Mouse (Mus musculus): ENCODE data around the gene Wdr91. TPM values are rescaled to one million over a fixed set of nuclear protein-coding genes. Genes with fewer than 3 reads are reported as not detected.

Gene Wdr91
- polyA plus RNA-seq, 1 experiment from 2014 or later: 8.3 TPM

DNA sequence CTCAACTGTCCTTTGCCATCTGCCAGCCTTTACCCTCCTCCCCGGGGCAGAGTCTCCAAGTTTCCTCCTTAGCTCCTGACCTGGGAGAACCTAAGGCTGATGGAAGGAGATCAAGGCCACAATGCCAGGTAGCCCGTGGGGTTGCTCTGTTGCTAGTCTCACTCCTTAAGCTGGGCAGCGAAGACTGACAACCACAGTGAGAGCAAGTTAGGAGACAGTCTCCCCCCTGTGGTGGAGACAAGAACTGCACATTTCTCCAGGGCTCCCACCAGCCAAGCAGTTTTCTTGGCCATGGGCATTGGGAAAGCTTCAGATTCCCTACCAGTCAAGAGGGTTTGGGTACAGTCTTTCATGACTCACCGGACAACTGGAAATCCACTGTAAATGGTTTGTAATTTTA lies 16.5 kb upstream of the Wdr91 start:
- Histone ChIP-seq H3K9me3 (replicated peaks; ENCODE audit: control insufficient read depth, low read length) (no peaks in the 10 kb centered on the region), H3K4me1 (ENCODE audit: control insufficient read depth, insufficient read depth, low read length) (no peaks in the 10 kb centered on the region), H3K27me3 (ENCODE audit: control insufficient read depth, insufficient read depth, low read length) (no peaks in the 10 kb centered on the region), H3K27ac (ENCODE audit: low read length) (no peak overlapping the region), H3K9ac (ENCODE audit: low read length) (no peak overlapping the region), H3K4me3 (ENCODE audit: low read length) (no peak overlapping the region), H3K4me2 (ENCODE audit: low read depth, low read length) (no peak overlapping the region), H3K36me3 (ENCODE audit: control insufficient read depth, insufficient read depth) (no peaks in the 10 kb centered on the region)
- WGBS: 38% methylated on average over 4 of the region's 4 CpGs
- ATAC-seq (replicated peaks; ENCODE audit: extremely low read depth, insufficient read depth, low FRiP score): no peak

- 45% methylated on average over 14 of the region's 14 CpGs for WGBS
Observed at GRCm38 (mm10) chr6:34921941-34922340, 11.3 kb upstream of the Wdr91 start.

GRCm38 (mm10) chr6:34920631-34921030 lies 10.0 kb upstream of the Wdr91 start:
- no peak overlapping the region for H3K4me3 ChIP-seq (ENCODE audit: low read length)
- ATAC-seq (replicated peaks; ENCODE audit: extremely low read depth, insufficient read depth, low FRiP score): no peak

More at GRCm38 (mm10) chr6:34921941-34922340, 11.3 kb upstream of the Wdr91 start:
- Histone ChIP-seq H3K27me3 (ENCODE audit: control insufficient read depth, insufficient read depth, low read length) (no peaks in the 10 kb centered on the region), H3K9me3 (replicated peaks; ENCODE audit: control insufficient read depth, low read length) (no peaks in the 10 kb centered on the region), H3K4me2 (ENCODE audit: low read depth, low read length) (no peak overlapping the region), H3K9ac (ENCODE audit: low read length) (no peak overlapping the region), H3K4me1 (ENCODE audit: control insufficient read depth, insufficient read depth, low read length) (no peaks in the 10 kb centered on the region), H3K27ac (ENCODE audit: low read length) (no peak overlapping the region), H3K4me3 (ENCODE audit: low read length) (no peak overlapping the region), H3K36me3 (ENCODE audit: control insufficient read depth, insufficient read depth) (no peaks in the 10 kb centered on the region)
- ATAC-seq (replicated peaks; ENCODE audit: extremely low read depth, insufficient read depth, low FRiP score): peak; percentile 68

GRCm38 (mm10) chr6:34919956-34920355 lies 9.3 kb upstream of the Wdr91 start, which contains the start of gene Stra8:
Stra8 (plus strand) TSS chr6:34920163.
- ATAC-seq (replicated peaks; ENCODE audit: extremely low read depth, insufficient read depth, low FRiP score): no peak
- no peaks in the 10 kb centered on the region for H3K4me1 ChIP-seq (ENCODE audit: control insufficient read depth, insufficient read depth, low read length)
- no peak within 1 kb of the TSS for H3K4me2 ChIP-seq (ENCODE audit: low read depth, low read length)
- H3K4me3 ChIP-seq (ENCODE audit: low read length): no peak within 1 kb of the TSS
- no peaks in the 10 kb centered on the region for H3K9me3 ChIP-seq (replicated peaks; ENCODE audit: control insufficient read depth, low read length)
- H3K36me3 ChIP-seq (ENCODE audit: control insufficient read depth, insufficient read depth): no peaks in the 10 kb centered on the region
- no peak within 1 kb of the TSS for H3K27ac ChIP-seq (ENCODE audit: low read length)
- no peak within 1 kb of the TSS for H3K9ac ChIP-seq (ENCODE audit: low read length)
- WGBS: 44% methylated on average over 10 of the region's 10 CpGs
- no peaks in the 10 kb centered on the region for H3K27me3 ChIP-seq (ENCODE audit: control insufficient read depth, insufficient read depth, low read length)

More at GRCm38 (mm10) chr6:34920631-34921030, 10.0 kb upstream of the Wdr91 start:
- Histone ChIP-seq H3K4me1 (ENCODE audit: control insufficient read depth, insufficient read depth, low read length) (no peaks in the 10 kb centered on the region), H3K9me3 (replicated peaks; ENCODE audit: control insufficient read depth, low read length) (no peaks in the 10 kb centered on the region), H3K36me3 (ENCODE audit: control insufficient read depth, insufficient read depth) (no peaks in the 10 kb centered on the region), H3K4me2 (ENCODE audit: low read depth, low read length) (no peak overlapping the region), H3K27ac (ENCODE audit: low read length) (no peak overlapping the region), H3K9ac (ENCODE audit: low read length) (no peak overlapping the region), H3K27me3 (ENCODE audit: control insufficient read depth, insufficient read depth, low read length) (no peaks in the 10 kb centered on the region)
- 88% methylated on average over 12 of the region's 12 CpGs for WGBS

DNA sequence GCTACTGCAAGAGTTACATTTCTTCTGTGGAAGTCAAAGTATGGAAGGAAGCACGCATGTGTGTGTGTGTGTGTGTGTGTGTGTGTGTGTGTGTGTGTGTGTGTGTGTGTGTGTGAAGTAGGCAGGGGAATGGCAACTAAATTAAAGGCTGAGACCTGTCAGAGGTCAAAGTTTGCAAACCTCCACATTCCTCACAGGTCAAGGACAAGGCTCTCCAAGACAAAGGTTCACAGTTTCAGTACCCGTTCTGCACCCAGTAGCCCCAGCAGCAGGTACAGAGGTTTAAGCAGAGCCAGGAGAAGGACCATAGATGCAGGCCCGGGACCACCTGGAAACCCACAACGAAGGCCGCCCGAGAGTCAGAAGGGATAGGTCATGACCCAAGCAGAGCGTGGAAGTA lies 8.5 kb upstream of the Wdr91 start:
- no peak overlapping the region for H3K9ac ChIP-seq (ENCODE audit: low read length)
- no peak for ATAC-seq (replicated peaks; ENCODE audit: extremely low read depth, insufficient read depth, low FRiP score)
- 79% methylated on average over 7 of the region's 7 CpGs for WGBS
- H3K27me3 ChIP-seq (ENCODE audit: control insufficient read depth, insufficient read depth, low read length): no peaks in the 10 kb centered on the region
- H3K36me3 ChIP-seq (ENCODE audit: control insufficient read depth, insufficient read depth): no peaks in the 10 kb centered on the region
- H3K4me2 ChIP-seq (ENCODE audit: low read depth, low read length): no peak overlapping the region
- no peak overlapping the region for H3K27ac ChIP-seq (ENCODE audit: low read length)
- no peak overlapping the region for H3K4me3 ChIP-seq (ENCODE audit: low read length)
- H3K4me1 ChIP-seq (ENCODE audit: control insufficient read depth, insufficient read depth, low read length): no peaks in the 10 kb centered on the region
- H3K9me3 ChIP-seq (replicated peaks; ENCODE audit: control insufficient read depth, low read length): no peaks in the 10 kb centered on the region

DNA sequence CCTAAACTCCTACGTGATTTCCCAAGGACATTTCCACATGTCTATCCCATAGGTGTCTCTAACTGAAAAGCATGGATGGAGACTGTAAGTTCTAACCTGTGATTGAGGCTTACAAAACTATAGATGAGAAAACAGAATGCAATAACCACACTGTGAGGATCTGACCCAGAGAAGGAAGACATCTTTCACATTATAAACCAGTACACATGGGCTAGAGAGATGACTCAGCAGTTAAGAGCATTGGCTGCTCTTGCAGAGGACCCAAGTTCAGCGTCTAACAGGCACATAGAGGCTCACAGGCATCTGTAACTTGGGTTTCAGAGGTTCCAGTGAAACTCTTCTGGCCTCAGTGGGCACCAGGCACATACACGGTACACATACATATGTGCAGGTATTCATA lies 3.8 kb upstream of the Wdr91 start:
- no peak for ATAC-seq (replicated peaks; ENCODE audit: extremely low read depth, insufficient read depth, low FRiP score)
- Histone ChIP-seq H3K36me3 (ENCODE audit: control insufficient read depth, insufficient read depth) (no peaks in the 10 kb centered on the region), H3K9ac (ENCODE audit: low read length) (no peak overlapping the region), H3K9me3 (replicated peaks; ENCODE audit: control insufficient read depth, low read length) (no peaks in the 10 kb centered on the region), H3K4me2 (ENCODE audit: low read depth, low read length) (no peak overlapping the region), H3K27ac (ENCODE audit: low read length) (no peak overlapping the region), H3K4me1 (ENCODE audit: control insufficient read depth, insufficient read depth, low read length) (peaks cover 7% of the 10 kb centered on the region), H3K4me3 (ENCODE audit: low read length) (no peak overlapping the region), H3K27me3 (ENCODE audit: control insufficient read depth, insufficient read depth, low read length) (no peaks in the 10 kb centered on the region)
- WGBS: 80% methylated on average over 3 of the region's 3 CpGs

DNA sequence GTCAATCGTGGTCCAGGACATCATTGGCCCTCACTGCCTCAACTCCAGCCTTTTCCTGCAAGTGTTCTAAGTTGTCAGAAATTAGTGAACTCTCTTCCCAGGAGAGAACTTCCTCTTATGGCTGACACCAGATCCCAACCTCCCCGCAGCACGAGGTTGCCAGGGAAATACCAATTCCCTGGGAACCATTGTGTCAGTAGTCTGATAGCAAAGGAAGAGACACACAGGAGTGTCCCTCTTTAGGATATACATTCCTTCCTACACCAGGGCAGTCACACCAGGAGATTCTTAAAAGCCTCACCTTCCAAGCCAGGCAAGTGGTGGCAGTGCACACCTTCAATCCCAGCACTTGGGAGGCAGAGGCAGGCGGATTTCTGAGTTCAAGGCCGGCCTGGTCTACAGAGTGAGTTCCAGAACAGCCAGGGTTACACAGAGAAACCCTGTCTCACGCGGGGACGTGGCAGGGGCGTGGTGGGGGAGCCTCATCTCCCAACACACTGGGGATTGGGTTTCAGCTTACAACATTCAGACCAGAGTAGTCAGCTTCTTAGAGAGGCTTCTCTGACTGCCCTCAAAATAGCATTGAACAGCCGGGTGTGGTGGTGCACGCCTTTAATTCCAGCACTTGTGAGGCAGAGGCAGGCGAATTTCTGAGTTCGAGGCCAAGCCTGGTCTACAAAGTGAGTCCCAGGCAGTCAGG lies 2.8 kb upstream of the Wdr91 start:
- no peak overlapping the region for H3K27ac ChIP-seq (ENCODE audit: low read length)
- peaks cover 12% of the 10 kb centered on the region for H3K4me1 ChIP-seq (ENCODE audit: control insufficient read depth, insufficient read depth, low read length)
- H3K4me3 ChIP-seq (ENCODE audit: low read length): no peak overlapping the region
- 0 out of 2 replicates have a peak, but pooled peaks cover 2% of the 10 kb centered on the region for H3K36me3 ChIP-seq (ENCODE audit: control insufficient read depth, insufficient read depth)
- 80% methylated on average over 13 of the region's 13 CpGs for whole genome bisulfite sequencing
- no peak overlapping the region for H3K9ac ChIP-seq (ENCODE audit: low read length)
- H3K9me3 ChIP-seq (replicated peaks; ENCODE audit: control insufficient read depth, low read length): no peaks in the 10 kb centered on the region
- no peaks in the 10 kb centered on the region for H3K27me3 ChIP-seq (ENCODE audit: control insufficient read depth, insufficient read depth, low read length)
- H3K4me2 ChIP-seq (ENCODE audit: low read depth, low read length): no peak overlapping the region
- no peak for ATAC-seq (replicated peaks; ENCODE audit: extremely low read depth, insufficient read depth, low FRiP score)

DNA sequence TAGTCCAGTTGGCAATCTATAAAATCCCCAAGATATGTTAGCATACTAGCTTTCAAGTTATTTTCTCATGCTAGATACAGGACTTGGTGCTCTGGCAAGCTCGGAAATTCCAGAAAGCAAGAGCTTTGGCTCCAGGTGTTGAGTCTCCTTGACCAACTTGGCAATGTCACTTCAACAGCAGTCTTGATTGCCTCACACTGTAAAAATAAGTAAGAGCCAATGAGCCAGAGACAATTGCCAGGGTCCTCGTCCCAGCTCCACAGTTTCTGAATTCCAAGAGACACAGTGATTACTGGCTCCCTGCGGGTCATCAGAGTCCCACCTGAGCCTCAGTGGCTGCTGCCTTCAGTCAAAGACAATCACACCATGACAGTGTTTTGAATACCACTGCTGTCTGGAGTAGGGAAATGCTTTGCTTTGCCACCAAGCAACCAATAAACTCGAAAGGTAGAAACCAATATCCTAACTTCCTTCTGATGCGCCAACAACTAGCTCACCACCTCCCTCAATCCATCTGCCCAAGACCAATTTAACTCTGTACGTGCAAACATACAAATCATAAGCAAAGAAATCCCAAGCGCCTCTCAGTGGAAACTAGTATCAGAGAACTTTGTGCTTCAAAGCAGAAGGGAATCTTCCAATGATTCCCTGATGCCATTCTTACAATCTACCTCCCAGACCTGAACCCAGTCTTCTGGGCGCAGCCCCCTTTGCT lies 888 bp downstream of the Wdr91 start:
- H3K27ac ChIP-seq (ENCODE audit: low read length): peak overlapping the region; percentile 87
- peak overlapping the region; percentile 83 for H3K4me3 ChIP-seq (ENCODE audit: low read length)
- H3K36me3 ChIP-seq (ENCODE audit: control insufficient read depth, insufficient read depth): peaks cover 23% of the 10 kb centered on the region
- peak overlapping the region; percentile 75 for H3K4me2 ChIP-seq (ENCODE audit: low read depth, low read length)
- no peaks in the 10 kb centered on the region for H3K9me3 ChIP-seq (replicated peaks; ENCODE audit: control insufficient read depth, low read length)
- peak overlapping the region; percentile 80 for H3K9ac ChIP-seq (ENCODE audit: low read length)
- H3K4me1 ChIP-seq (ENCODE audit: control insufficient read depth, insufficient read depth, low read length): peaks cover 16% of the 10 kb centered on the region
- no peaks in the 10 kb centered on the region for H3K27me3 ChIP-seq (ENCODE audit: control insufficient read depth, insufficient read depth, low read length)
- 35% methylated on average over 8 of the region's 8 CpGs for WGBS
- no peak for ATAC-seq (replicated peaks; ENCODE audit: extremely low read depth, insufficient read depth, low FRiP score)

DNA sequence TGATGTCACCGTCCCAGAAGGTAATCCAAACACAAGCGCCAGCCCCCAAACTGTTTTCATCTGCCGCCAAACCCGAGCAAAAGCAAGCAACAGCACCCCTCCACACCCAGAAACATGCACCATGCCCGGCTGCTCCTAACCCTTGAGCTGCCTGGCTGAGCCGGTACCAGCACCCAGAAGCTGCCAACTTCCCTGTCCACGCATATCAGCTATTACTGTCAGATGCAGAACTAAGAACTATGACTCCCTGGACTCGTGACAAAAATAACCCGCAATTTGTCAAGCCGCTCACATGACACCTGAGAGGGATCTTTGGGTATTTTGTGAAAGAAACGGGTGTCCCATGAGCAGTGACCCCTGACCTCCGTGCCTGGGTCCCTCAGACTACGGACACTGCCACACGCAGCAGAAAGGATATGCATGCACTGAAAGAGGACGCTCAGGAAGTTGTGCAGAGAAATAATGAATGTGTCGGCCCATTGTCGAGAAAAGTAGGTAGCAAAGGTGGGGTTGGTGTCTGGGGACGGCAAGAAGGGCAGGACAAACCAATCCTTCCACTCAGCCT lies 2.9 kb downstream of the Wdr91 start:
- H3K9me3 ChIP-seq (replicated peaks; ENCODE audit: control insufficient read depth, low read length): no peaks in the 10 kb centered on the region
- H3K27me3 ChIP-seq (ENCODE audit: control insufficient read depth, insufficient read depth, low read length): no peaks in the 10 kb centered on the region
- H3K4me3 ChIP-seq (ENCODE audit: low read length): no peak overlapping the region
- no peak overlapping the region for H3K4me2 ChIP-seq (ENCODE audit: low read depth, low read length)
- no peak overlapping the region for H3K27ac ChIP-seq (ENCODE audit: low read length)
- peaks cover 29% of the 10 kb centered on the region for H3K4me1 ChIP-seq (ENCODE audit: control insufficient read depth, insufficient read depth, low read length)
- ATAC-seq (replicated peaks; ENCODE audit: extremely low read depth, insufficient read depth, low FRiP score): no peak
- H3K9ac ChIP-seq (ENCODE audit: low read length): no peak overlapping the region; the same call in 1 of the 2 replicates
- 77% methylated on average over 18 of the region's 18 CpGs for WGBS
- peaks cover 23% of the 10 kb centered on the region for H3K36me3 ChIP-seq (ENCODE audit: control insufficient read depth, insufficient read depth)

Data from heart, embryonic 16.5 days (tissue).